Mouse (Mus musculus): ENCODE data around the gene March10.

Gene March10

GRCm38 (mm10) chr11:105466756-105467155, 10.2 kb upstream of the March10 start:
- DNase-seq (ENCODE audit: low spot score in 2 of 2) = no peak

- no peak for DNase-seq (ENCODE audit: low spot score in 2 of 2)
Measured at GRCm38 (mm10) chr11:105465488-105465887, 9.0 kb upstream of the March10 start.

- no peak for DNase-seq (ENCODE audit: low spot score in 2 of 2)
Measured at GRCm38 (mm10) chr11:105464430-105464967, 8.0 kb upstream of the March10 start.

GRCm38 (mm10) chr11:105459900-105460299, 3.4 kb upstream of the March10 start:
- DNase-seq (ENCODE audit: low spot score in 2 of 2) = no peak

GRCm38 (mm10) chr11:105457041-105457440, 506 bp upstream of the March10 start:
- no peak for DNase-seq (ENCODE audit: low spot score in 2 of 2)

GRCm38 (mm10) chr11:105455118-105455517, 1.4 kb downstream of the March10 start:
- no peak for DNase-seq (ENCODE audit: low spot score in 2 of 2)

GRCm38 (mm10) chr11:105453084-105453483, 3.5 kb downstream of the March10 start:
- no peak for DNase-seq (ENCODE audit: low spot score in 2 of 2)

GRCm38 (mm10) chr11:105452504-105452903, 4.0 kb downstream of the March10 start:
- no peak for DNase-seq (ENCODE audit: low spot score in 2 of 2)

- no peak for DNase-seq (ENCODE audit: low spot score in 2 of 2)
Measured at GRCm38 (mm10) chr11:105451553-105452135, 4.9 kb downstream of the March10 start.

- DNase-seq (ENCODE audit: low spot score in 2 of 2) = peak; percentile 14 to 41
Measured at GRCm38 (mm10) chr11:105449581-105450315, 6.8 kb downstream of the March10 start.

- DNase-seq (ENCODE audit: low spot score in 2 of 2) = no peak
Measured at GRCm38 (mm10) chr11:105447661-105448060, 8.9 kb downstream of the March10 start.

GRCm38 (mm10) chr11:105446221-105446620, 10.3 kb downstream of the March10 start:
- no peak for DNase-seq (ENCODE audit: low spot score in 2 of 2)

GRCm38 (mm10) chr11:105445741-105446140, 10.8 kb downstream of the March10 start:
- no peak for DNase-seq (ENCODE audit: low spot score in 2 of 2)

- DNase-seq (ENCODE audit: low spot score in 2 of 2) = peak; percentile 13 to 28
Measured at GRCm38 (mm10) chr11:105444929-105445328, 11.6 kb downstream of the March10 start.

GRCm38 (mm10) chr11:105443505-105443904, 13.0 kb downstream of the March10 start:
- no peak for DNase-seq (ENCODE audit: low spot score in 2 of 2)

GRCm38 (mm10) chr11:105439796-105440195, 16.7 kb downstream of the March10 start:
- DNase-seq (ENCODE audit: low spot score in 2 of 2) = no peak

GRCm38 (mm10) chr11:105438907-105439306, 17.6 kb downstream of the March10 start:
- DNase-seq (ENCODE audit: low spot score in 2 of 2) = no peak

GRCm38 (mm10) chr11:105426441-105426840, 30.1 kb downstream of the March10 start:
- DNase-seq (ENCODE audit: low spot score in 2 of 2) = no peak

- no peak for DNase-seq (ENCODE audit: low spot score in 2 of 2)
Measured at GRCm38 (mm10) chr11:105424643-105425042, 31.9 kb downstream of the March10 start.

- peak in 1 of 2 experiments; percentile 26 for DNase-seq (ENCODE audit: low spot score in 2 of 2)
Measured at GRCm38 (mm10) chr11:105420671-105421450, 35.7 kb downstream of the March10 start.

GRCm38 (mm10) chr11:105419946-105420345, 36.6 kb downstream of the March10 start:
- no peak for DNase-seq (ENCODE audit: low spot score in 2 of 2)

GRCm38 (mm10) chr11:105414009-105414408, 42.5 kb downstream of the March10 start:
- no peak for DNase-seq (ENCODE audit: low spot score in 2 of 2)
